Mouse (Mus musculus) brown adipose tissue, adult 24 weeks (tissue): Measurements from ENCODE around the gene 2210016F16Rik. TPM values are rescaled to one million over a fixed set of nuclear protein-coding genes. Genes with fewer than 3 reads are reported as not detected.
A peak's percentile ranks its signal among the peaks of the same experiment; 100 is the strongest.
"Not testable (repeated sequence)": the region's sequence is repeated elsewhere in the genome, so short reads cannot be mapped to it uniquely, and the experiment has no call there.

Experiments used
- H3K27ac ChIP-seq: fragments of 200-500 bp; replicated peaks from 2 replicates; pipeline ENCODE4 v1.5.1; 2012; ENCODE audit warnings: low read depth, mild to moderate bottlenecking, low read length
- H3K4me1 ChIP-seq: fragments of 200-500 bp; 2 replicates; pipeline ENCODE4 v1.6.1; 2012; ENCODE audit warnings: low read length, mixed read lengths; ENCODE audit not compliant: control insufficient read depth, insufficient read depth, insufficient read length
- H3K4me3 ChIP-seq: fragments of 200-500 bp; 2 replicates; pipeline ENCODE4 v1.5.1; 2012; ENCODE audit warnings: low read depth, mild to moderate bottlenecking, low read length, moderate library complexity; ENCODE audit not compliant: insufficient read depth
- polyA plus RNA-seq: library from polyadenylated mRNA; stranded (reverse); fragments of >200 nt; gene quantifications from 2 replicates; pipeline ENCODE4 v1.2.4, GENCODE M21; 2012; ENCODE audit not compliant: missing spikeins, insufficient read depth, insufficient read length

The 2210016F16Rik gene
- 30.3 and 32.8 TPM in 2 replicates for polyA plus RNA-seq

DNA sequence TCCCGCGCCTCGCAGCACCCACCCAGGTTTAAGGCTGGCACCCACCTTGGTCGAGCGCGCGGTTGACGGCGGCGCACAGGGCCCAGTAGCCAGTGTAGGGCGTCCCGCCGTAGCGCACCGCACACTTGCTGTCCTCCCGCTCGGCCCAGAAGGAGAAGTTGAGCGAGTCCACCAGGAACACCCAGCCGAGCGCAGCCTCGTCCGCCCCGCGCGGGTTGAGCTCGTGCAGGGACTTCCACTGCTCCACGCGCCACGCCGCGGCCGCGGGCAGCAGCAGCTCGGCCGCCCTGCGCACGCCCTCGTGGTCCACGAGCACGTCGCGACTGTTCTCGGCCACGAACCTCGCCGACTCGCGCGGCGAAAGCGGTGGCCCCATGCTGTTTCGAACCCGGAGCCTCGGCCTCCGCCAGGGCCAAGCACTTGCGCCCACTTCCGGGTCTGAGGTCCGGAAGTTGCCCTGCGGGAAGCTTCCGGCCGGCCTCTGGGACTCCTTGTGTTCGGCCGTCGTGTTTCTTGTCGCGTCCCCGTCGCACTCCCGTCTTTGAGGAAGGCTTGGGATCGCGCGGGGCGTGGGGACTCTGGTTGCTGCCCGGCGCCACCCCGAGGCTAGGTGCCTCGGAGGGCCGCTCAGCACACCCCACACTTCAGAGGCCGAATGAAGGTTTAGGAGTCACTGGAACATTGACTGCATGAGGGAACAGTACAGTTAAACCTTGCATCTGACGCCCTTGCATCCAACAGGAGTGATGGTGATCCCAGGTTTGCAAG, at the start of gene 2210016F16Rik:
TSS of gene 2210016F16Rik (minus strand) at position 447 of the 768 bp plus-strand sequence.
- H3K4me1 ChIP-seq: peaks cover 5% of the 10 kb centered on the region; the same call in 1 of the 2 replicates

GRCm38 (mm10) chr13:58423061-58423660, 38.1 kb upstream of the 2210016F16Rik start:
- Histone ChIP-seq H3K4me3 (no peak overlapping the region), H3K4me1 (peaks cover 3% of the 10 kb centered on the region), H3K27ac (no peak overlapping the region)

More for the DNA sequence above, at the start of gene 2210016F16Rik:
- peak within 1 kb of the TSS; percentile 39; the same call in 1 of the 2 replicates for H3K27ac ChIP-seq
- H3K4me3 ChIP-seq: peak within 1 kb of the TSS; percentile 79

- Histone ChIP-seq H3K4me1 (peaks cover 3% of the 10 kb centered on the region), H3K27ac (no peak overlapping the region), H3K4me3 (no peak overlapping the region)
Observed at GRCm38 (mm10) chr13:58422242-58422641, 37.2 kb upstream of the 2210016F16Rik start.

GRCm38 (mm10) chr13:58421026-58421425, 36.0 kb upstream of the 2210016F16Rik start:
- no peak overlapping the region for H3K4me3 ChIP-seq
- peak overlapping the region; percentile 25; the same call in 1 of the 2 replicates for H3K27ac ChIP-seq
- peaks cover 3% of the 10 kb centered on the region for H3K4me1 ChIP-seq

DNA sequence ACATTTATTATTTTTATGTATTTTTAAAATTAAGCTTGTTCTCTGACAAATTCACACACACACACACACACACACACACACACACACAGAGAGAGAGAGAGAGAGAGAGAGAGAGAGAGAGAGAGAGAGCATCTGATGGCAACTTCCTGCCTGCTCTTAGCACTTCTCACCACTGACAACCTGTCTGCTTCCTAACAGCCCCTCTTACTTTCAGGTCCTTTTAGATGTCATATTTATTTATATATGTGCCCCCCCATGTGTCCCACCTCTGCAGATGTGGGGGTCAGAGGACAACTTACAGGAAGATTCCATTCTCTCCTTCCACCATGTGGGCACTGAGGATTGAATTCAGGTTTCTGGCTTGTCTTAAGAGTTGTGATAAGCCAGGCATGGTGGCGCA, 34.2 kb upstream of the 2210016F16Rik start:
- Histone ChIP-seq H3K4me3 (no peak overlapping the region), H3K4me1 (peaks cover 3% of the 10 kb centered on the region), H3K27ac (no peak overlapping the region)

GRCm38 (mm10) chr13:58418656-58419055, 33.6 kb upstream of the 2210016F16Rik start:
- Histone ChIP-seq H3K4me3 (no peak overlapping the region), H3K4me1 (peaks cover 3% of the 10 kb centered on the region), H3K27ac (no peak overlapping the region)

DNA sequence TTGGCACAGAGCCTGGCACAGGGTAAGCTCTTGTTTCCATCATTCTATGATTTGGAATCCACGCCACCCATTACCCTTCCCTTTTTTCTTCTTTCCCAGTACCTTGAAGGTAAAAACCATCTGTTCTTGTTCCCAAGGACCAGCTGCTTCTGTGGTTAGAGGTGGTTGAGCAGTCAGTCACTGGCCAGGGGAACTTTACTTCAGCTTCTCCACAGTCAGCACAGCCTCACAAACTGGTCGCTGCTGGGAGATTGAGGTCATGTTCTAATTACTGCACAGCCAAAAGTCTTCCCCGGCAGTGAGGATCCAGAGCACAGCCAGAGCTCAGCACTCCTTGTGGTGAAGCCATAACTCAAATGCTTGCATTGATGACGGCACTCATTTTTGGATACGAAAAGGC, 30.8 kb upstream of the 2210016F16Rik start:
- Histone ChIP-seq H3K4me3 (no peak overlapping the region), H3K27ac (no peak overlapping the region), H3K4me1 (no peaks in the 10 kb centered on the region)

GRCm38 (mm10) chr13:58415374-58415773, 30.3 kb upstream of the 2210016F16Rik start:
- Histone ChIP-seq H3K4me1 (no peaks in the 10 kb centered on the region), H3K4me3 (no peak overlapping the region), H3K27ac (no peak overlapping the region)

DNA sequence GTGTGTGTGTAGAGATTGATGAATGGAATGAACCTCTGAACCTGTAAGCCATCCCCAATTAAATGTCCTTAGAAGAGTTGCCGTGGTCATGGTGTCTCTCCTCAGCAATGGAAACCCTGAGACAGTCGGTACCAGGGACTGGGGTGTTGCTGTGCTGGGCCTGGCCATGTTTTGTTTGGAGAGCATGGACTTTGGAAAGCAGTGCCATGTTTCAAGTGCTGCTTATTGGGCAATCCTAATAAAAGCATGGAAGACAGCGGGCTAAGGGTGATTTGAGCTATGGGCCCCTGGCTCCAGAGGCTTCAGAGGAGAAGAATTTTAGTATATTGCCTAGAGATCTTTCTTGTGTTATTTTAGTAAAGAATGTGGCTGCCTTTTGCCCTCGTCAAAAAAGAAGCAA, 26.0 kb upstream of the 2210016F16Rik start:
- H3K27ac ChIP-seq: no peak overlapping the region
- no peak overlapping the region for H3K4me3 ChIP-seq
- no peaks in the 10 kb centered on the region for H3K4me1 ChIP-seq

DNA sequence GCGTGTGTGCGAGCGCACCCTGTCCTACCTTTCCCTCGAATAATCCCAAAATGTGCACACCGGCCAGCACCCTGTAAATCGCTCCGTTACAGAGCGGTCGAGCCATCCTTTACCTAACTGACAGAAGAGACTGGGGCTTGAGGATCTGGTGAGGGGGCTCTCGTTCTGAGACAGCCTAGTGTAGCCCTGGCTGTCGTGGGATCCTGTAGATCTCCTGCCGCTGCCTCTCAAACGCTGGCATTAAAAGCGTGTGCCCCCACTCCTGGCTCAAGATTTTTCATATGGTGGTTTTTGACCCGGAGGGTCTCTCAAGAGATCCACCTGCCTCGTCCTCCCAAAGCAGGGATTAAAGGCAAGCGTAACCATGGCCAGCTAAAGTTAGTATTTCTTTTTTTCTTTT, 18.2 kb upstream of the 2210016F16Rik start, which contains the start of gene Hnrnpk:
TSS of gene Hnrnpk (minus strand) at position 101 of the 400 bp plus-strand sequence.
- peak within 1 kb of the TSS; percentile 95 for H3K4me3 ChIP-seq
- peak within 1 kb of the TSS; percentile 96 for H3K27ac ChIP-seq
- H3K4me1 ChIP-seq: not testable (repeated sequence)

DNA sequence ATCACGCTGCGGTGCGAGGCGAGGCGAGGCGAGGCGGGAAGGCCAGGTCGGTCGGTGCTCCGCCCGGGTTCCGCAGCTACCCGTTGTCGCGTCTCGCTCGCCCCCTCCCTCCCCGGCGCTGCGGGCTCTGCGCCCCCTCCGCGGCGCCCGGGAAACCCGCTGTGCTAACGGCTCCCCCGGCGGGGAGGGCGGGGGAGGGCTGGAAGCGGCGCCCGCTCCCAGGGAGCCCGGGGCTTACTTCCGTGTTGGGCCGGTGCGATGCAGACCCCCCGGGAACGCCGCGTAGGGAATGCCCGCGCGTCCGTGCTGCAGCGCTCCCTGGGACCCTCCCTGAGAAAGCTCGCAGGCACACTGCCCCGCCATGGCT, 17.7 kb upstream of the 2210016F16Rik start:
- Histone ChIP-seq H3K4me1 (no peaks in the 10 kb centered on the region), H3K27ac (peak overlapping the region; percentile 85), H3K4me3 (peak overlapping the region; percentile 95)

DNA sequence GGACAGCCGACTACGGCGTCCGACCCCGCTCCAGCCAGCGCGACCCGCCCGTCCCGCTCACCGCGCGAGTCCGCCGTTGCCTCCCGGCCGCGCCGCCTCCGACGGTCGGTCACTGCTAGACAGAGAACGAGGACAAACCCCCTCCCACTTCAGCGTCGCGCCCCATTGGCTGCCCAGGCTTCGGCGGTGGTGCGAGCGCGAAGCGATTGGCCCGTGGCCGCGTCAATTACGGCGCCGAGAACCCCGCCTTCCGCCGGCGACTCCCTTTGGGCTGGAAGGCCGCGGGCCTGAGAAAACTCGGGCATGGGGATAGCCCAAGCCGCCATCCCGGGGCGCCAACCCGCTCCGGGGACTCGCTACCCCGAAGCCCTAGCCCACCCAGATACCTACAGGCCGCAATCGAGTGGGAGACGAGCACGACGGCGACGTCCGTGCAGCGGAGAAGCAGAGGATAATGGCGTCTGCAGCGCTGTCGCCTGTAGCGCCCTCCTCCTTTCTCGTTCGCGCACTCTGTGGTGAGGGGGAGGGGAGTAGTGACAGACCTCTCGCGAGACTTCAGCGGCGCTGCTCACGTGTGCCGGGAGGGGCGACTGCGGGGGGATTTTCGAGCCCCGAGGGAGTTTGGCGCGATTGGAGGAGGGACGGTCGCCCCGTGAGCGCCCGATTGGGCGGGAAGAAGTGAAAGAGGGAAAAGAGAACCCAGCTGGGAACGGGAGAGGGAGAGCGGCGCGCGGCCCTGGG, 17.1 kb upstream of the 2210016F16Rik start, which contains the start of gene Rmi1:
TSS of gene Rmi1 (plus strand) at position 246 of the 741 bp plus-strand sequence.
- no peaks in the 10 kb centered on the region for H3K4me1 ChIP-seq
- peak within 1 kb of the TSS; percentile 96 for H3K27ac ChIP-seq
- H3K4me3 ChIP-seq: peak within 1 kb of the TSS; percentile 95

DNA sequence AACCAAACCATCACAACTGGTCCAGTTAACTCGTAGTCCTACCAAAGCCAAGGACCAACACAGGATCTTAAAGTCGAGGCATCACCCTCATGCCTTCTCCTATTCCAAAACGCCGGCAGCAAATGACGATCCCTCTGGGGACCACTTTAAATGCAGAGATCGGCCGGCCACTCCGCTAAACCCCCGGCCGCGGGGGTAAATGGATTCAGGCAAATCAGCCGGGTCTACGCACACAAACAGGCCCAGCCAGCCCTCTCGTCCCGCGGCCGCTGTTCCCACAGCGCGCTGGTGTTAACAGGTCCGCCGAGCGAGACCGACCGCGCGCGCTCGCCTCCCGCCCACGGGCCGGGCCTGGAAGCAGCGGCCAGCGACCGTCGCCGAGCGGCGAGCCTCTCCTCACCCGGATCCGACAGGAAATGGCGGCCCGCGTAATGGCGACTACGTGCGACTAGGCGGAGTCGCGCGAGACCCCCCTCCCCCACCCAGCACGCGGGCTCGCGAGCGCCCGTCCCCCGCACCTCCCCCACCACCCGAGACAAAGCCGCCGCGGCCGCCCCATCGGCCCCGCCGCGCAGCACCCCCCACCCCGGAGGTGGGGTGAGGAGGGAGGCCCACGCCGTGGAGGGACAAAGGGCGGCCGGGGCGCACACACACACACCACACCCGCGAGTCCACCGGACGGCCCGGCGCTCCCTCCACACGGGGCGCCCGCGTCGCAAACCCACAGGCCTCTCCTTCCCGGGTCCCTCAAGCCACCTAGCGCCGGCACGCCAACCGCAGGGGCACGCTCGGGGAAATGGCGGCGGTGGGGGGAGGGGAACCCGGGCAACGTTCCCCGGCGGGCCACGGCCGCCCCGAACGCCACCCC, 16.3 kb upstream of the 2210016F16Rik start:
- Histone ChIP-seq H3K27ac (peak overlapping the region; percentile 96), H3K4me1 (no peaks in the 10 kb centered on the region), H3K4me3 (peak overlapping the region; percentile 95)

DNA sequence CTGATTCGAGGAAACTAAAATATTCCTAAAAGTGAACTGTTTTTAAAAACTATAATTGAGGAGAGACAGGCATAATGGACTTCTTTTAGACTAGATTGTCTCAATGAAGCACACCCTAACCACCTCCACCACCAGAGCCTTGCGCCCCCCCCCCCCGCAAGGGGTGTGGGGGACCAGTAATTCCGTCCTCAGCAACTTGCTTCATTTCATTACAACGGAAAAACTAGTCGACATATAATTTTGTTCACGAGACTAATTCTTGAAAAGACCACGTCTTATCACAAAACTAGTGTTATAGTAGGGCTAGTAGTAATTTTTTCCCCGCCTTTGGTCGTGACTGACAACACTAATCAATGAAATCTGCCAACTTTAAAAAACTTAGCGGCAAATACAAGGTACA, 15.6 kb upstream of the 2210016F16Rik start:
- Histone ChIP-seq H3K27ac (no peak overlapping the region), H3K4me1 (no peaks in the 10 kb centered on the region)

More for the DNA sequence above, 15.6 kb upstream of the 2210016F16Rik start:
- peak overlapping the region; percentile 95 for H3K4me3 ChIP-seq
